Mouse (Mus musculus): ENCODE measurements around the gene Slc24a3.

DNA sequence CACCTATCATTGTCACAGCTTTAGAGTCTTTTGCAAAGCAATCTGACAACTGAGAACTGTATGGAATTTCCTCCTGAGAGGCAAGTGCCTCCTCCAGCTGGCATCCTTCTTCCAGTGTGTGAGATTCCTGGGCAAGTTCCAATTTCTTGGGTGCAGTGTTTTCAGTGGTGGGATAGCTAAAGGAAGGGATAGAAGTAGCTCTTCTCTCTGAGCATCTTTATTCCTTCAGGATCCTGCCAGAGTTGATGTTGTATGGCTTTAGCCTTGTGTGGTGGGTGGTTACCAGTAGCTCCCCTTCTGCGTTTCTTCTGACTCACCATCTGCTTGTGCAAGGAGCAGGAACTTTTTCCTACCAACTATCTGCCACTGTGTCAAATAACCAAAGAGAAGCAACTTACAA is 516.6 kb downstream of the Slc24a3 start:
- TF ChIP-seq POLR2A (IDR thresholded peaks at IDR 0.05; ENCODE audit: extremely low read depth, insufficient read depth, low read length), result no peak
- no peak for TF ChIP-seq CTCF (IDR thresholded peaks at IDR 0.05; ENCODE audit: low read depth, low read length)

Data from liver, adult 2 months (tissue).